Mouse (Mus musculus): Measurements from ENCODE around the gene Map3k6. TPM values are rescaled to one million over a fixed set of nuclear protein-coding genes. Genes with fewer than 3 reads are reported as not detected.

Map3k6 gene
- polyA plus RNA-seq, 1 experiment from 2014 or later, result 1.9 TPM

DNA sequence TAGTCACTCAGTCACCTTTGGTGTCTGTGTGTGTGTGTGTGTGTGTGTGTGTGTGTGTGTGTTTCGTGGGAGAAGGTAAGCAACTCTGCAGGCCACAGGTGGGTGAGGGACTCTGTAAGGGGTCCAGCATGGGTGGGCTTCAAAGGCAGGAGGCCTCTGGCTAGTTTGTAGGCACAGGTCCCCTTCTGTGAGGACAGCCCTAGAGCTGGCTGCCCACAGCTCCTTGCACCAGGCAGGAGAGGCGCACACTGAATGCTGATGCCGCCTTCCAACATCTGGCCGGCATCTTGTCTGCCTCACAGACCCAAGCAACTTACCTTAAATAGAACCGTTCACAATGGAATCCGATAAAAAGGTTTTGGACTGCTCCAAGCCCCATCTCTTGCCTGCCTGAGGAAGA lies 40.9 kb upstream of the Map3k6 start:
- WGBS, result 78% methylated on average over 6 of the region's 6 CpGs
- Histone ChIP-seq H3K27me3 (ENCODE audit: control insufficient read depth, insufficient read depth, low read length) (no peaks in the 10 kb centered on the region), H3K4me3 (replicated peaks; ENCODE audit: low read depth, low read length) (no peak overlapping the region), H3K9ac (replicated peaks; ENCODE audit: low read length) (no peak overlapping the region), H3K4me2 (ENCODE audit: low read length) (no peak overlapping the region), H3K9me3 (ENCODE audit: control insufficient read depth, low read length) (no peaks in the 10 kb centered on the region), H3K27ac (replicated peaks; ENCODE audit: low read depth, low read length) (no peak overlapping the region), H3K36me3 (ENCODE audit: control insufficient read depth, insufficient read depth, low read length) (peaks cover 21% of the 10 kb centered on the region), H3K4me1 (ENCODE audit: control insufficient read depth, insufficient read depth, low read length) (peaks cover 57% of the 10 kb centered on the region)
- no peak for ATAC-seq (ENCODE audit: low FRiP score, low TSS enrichment)
- no peak for DNase-seq

DNA sequence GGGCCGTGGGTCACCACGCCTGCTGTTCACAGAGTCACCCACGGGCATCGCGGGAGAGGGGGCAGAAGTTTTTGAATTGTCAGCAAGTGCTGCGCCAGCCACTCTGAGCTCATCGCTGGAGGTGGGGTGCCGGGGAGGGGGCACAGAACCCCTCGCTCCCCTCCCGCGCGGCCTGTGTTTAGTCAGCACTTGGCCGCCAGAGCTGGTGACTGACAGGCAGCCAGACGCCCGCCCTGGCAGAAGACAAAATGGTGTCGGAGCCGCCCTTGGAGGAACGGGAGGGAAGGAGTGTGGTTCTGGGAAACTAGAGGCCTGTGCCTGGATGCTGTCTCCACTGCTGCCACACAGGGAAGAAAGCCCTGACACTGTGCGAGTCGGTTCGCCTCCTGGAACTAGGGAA lies 40.3 kb upstream of the Map3k6 start:
- no peak overlapping the region for H3K4me2 ChIP-seq (ENCODE audit: low read length)
- H3K27ac ChIP-seq (replicated peaks; ENCODE audit: low read depth, low read length), result no peak overlapping the region; the same call in 1 of the 2 replicates
- no peak overlapping the region for H3K4me3 ChIP-seq (replicated peaks; ENCODE audit: low read depth, low read length)
- H3K9ac ChIP-seq (replicated peaks; ENCODE audit: low read length), result peak overlapping the region; percentile 12; the same call in 1 of the 2 replicates
- peaks cover 16% of the 10 kb centered on the region for H3K36me3 ChIP-seq (ENCODE audit: control insufficient read depth, insufficient read depth, low read length)
- 38% methylated on average over 21 of the region's 21 CpGs for WGBS
- peaks cover 59% of the 10 kb centered on the region for H3K4me1 ChIP-seq (ENCODE audit: control insufficient read depth, insufficient read depth, low read length)
- DNase-seq (no peak), ATAC-seq (ENCODE audit: low FRiP score, low TSS enrichment) (no peak)
- H3K9me3 ChIP-seq (ENCODE audit: control insufficient read depth, low read length), result no peaks in the 10 kb centered on the region
- no peaks in the 10 kb centered on the region for H3K27me3 ChIP-seq (ENCODE audit: control insufficient read depth, insufficient read depth, low read length)

DNA sequence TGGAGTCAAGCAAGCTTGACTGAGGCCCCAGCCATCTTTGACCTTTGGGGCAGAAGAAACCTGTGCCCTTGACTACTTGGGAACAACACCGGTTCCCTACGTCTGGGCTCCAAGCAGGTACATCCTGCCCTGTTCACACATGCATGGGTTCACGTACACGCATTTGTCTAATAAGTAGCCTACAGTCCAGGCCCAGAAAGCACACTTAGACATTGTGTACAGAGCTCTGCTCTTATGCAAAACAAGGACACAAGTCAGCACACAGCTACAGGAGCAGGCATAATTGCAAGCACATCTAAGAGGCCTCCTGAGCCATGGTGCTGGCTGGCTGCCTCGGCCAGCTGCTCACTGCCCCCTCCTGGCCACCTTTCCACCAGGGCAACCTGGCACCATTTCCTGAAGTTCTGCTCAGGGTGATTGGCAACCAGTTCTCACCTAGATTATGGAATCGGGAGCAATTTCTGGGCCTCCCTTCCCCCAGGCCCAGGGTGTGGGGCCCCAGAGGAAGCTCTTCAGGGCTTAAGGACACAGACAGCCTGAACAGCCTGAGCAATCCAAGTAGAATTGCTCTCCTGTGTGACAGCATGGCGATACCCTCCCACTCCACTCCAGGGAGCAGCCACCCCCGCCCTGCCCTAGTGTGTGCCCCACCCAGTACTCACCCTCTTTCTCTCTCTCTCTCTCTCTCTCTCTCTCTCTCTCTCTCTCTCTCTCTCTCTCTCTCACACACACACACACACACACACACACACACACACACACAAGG lies 39.4 kb upstream of the Map3k6 start:
- no peaks in the 10 kb centered on the region for H3K27me3 ChIP-seq (ENCODE audit: control insufficient read depth, insufficient read depth, low read length)
- peaks cover 57% of the 10 kb centered on the region for H3K4me1 ChIP-seq (ENCODE audit: control insufficient read depth, insufficient read depth, low read length)
- peak; percentile 72 for DNase-seq
- ATAC-seq (ENCODE audit: low FRiP score, low TSS enrichment), result no peak
- H3K27ac ChIP-seq (replicated peaks; ENCODE audit: low read depth, low read length), result peak overlapping the region; percentile 41; the same call in 1 of the 2 replicates
- H3K9me3 ChIP-seq (ENCODE audit: control insufficient read depth, low read length), result no peaks in the 10 kb centered on the region
- H3K36me3 ChIP-seq (ENCODE audit: control insufficient read depth, insufficient read depth, low read length), result peaks cover 7% of the 10 kb centered on the region; the same call in 1 of the 2 replicates
- no peak overlapping the region for H3K4me2 ChIP-seq (ENCODE audit: low read length)
- WGBS, result 76% methylated on average over 8 of the region's 8 CpGs
- no peak overlapping the region for H3K4me3 ChIP-seq (replicated peaks; ENCODE audit: low read depth, low read length)
- H3K9ac ChIP-seq (replicated peaks; ENCODE audit: low read length), result no peak overlapping the region

DNA sequence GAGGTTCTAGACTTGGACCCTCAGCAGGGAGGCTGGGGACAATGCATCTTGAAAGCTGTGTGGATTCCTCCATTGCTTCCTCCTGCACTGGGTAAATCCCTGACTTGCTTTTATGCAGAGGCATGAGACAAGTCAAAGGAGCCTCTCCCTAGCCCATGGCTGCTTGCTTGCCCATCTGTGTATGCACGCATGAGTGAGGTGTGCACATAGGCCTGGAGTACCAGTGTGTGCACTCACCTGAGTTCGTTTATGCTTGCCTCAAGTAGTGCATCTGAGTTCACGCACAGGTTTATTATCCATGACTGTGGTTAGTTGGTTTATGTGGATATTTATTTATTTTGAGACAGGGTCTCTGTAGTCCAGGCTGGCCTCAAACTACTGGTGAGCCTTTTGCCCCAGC lies 38.4 kb upstream of the Map3k6 start:
- no peak overlapping the region for H3K4me3 ChIP-seq (replicated peaks; ENCODE audit: low read depth, low read length)
- H3K9me3 ChIP-seq (ENCODE audit: control insufficient read depth, low read length), result no peaks in the 10 kb centered on the region
- no peak overlapping the region for H3K27ac ChIP-seq (replicated peaks; ENCODE audit: low read depth, low read length)
- H3K4me1 ChIP-seq (ENCODE audit: control insufficient read depth, insufficient read depth, low read length), result peaks cover 46% of the 10 kb centered on the region
- no peaks in the 10 kb centered on the region for H3K27me3 ChIP-seq (ENCODE audit: control insufficient read depth, insufficient read depth, low read length)
- 91% methylated on average over 3 of the region's 3 CpGs for WGBS
- H3K36me3 ChIP-seq (ENCODE audit: control insufficient read depth, insufficient read depth, low read length), result no peaks in the 10 kb centered on the region
- ATAC-seq (ENCODE audit: low FRiP score, low TSS enrichment), result no peak
- H3K9ac ChIP-seq (replicated peaks; ENCODE audit: low read length), result no peak overlapping the region
- no peak for DNase-seq
- no peak overlapping the region for H3K4me2 ChIP-seq (ENCODE audit: low read length)

DNA sequence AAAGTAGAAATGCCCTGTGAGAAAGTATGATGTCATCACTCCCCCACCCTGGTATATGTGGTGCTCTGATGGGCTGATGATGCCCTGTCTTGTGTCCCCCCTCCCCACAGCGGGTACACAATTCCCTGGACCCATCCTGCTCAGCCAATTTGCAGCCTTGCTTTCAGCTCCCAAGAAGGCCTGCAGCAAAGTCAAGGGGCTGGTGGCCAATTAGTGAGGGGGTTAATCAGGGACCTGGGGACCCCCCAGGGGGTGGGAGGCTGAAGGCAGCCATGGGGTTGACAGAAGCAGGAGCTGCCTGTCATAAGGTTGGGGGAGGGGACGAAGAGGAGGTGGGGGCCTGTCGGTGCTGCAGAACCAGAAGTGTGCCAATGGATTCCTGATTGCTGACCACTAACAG lies 37.0 kb upstream of the Map3k6 start:
- 57% methylated on average over 3 of the region's 3 CpGs for WGBS
- Histone ChIP-seq H3K4me1 (ENCODE audit: control insufficient read depth, insufficient read depth, low read length) (peaks cover 33% of the 10 kb centered on the region), H3K27me3 (ENCODE audit: control insufficient read depth, insufficient read depth, low read length) (no peaks in the 10 kb centered on the region), H3K4me2 (ENCODE audit: low read length) (no peak overlapping the region), H3K4me3 (replicated peaks; ENCODE audit: low read depth, low read length) (no peak overlapping the region), H3K36me3 (ENCODE audit: control insufficient read depth, insufficient read depth, low read length) (no peaks in the 10 kb centered on the region), H3K9ac (replicated peaks; ENCODE audit: low read length) (no peak overlapping the region; the same call in 1 of the 2 replicates), H3K27ac (replicated peaks; ENCODE audit: low read depth, low read length) (no peak overlapping the region), H3K9me3 (ENCODE audit: control insufficient read depth, low read length) (no peaks in the 10 kb centered on the region)
- no peak for DNase-seq
- no peak for ATAC-seq (ENCODE audit: low FRiP score, low TSS enrichment)

DNA sequence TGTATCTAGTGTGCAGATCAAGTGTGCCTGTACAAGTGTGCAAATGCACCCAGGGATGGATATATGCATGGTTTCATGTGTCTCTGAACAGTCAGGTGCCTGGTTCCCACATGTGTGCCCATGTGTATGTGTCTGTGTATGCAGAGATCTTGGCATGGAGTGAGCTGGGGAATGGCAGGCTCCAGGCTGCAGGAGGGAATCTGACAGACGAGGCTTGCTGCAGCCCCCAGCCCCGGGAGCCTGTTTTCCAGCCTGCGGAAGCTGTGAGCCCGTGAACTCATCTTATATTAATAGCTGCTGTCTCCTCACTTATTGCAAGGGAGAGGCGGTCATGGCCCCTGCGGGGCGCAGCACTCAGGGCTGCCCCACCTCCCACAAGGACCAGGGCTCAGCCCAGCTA lies 36.2 kb upstream of the Map3k6 start:
- H3K36me3 ChIP-seq (ENCODE audit: control insufficient read depth, insufficient read depth, low read length), result no peaks in the 10 kb centered on the region
- no peak for ATAC-seq (ENCODE audit: low FRiP score, low TSS enrichment)
- H3K27me3 ChIP-seq (ENCODE audit: control insufficient read depth, insufficient read depth, low read length), result no peaks in the 10 kb centered on the region
- H3K27ac ChIP-seq (replicated peaks; ENCODE audit: low read depth, low read length), result peak overlapping the region; percentile 61
- H3K9me3 ChIP-seq (ENCODE audit: control insufficient read depth, low read length), result no peaks in the 10 kb centered on the region
- DNase-seq, result peak; percentile 47
- H3K4me1 ChIP-seq (ENCODE audit: control insufficient read depth, insufficient read depth, low read length), result peaks cover 27% of the 10 kb centered on the region; the same call in 1 of the 2 replicates
- WGBS, result 44% methylated on average over 7 of the region's 7 CpGs
- no peak overlapping the region for H3K9ac ChIP-seq (replicated peaks; ENCODE audit: low read length)
- no peak overlapping the region for H3K4me2 ChIP-seq (ENCODE audit: low read length)
- H3K4me3 ChIP-seq (replicated peaks; ENCODE audit: low read depth, low read length), result no peak overlapping the region

DNA sequence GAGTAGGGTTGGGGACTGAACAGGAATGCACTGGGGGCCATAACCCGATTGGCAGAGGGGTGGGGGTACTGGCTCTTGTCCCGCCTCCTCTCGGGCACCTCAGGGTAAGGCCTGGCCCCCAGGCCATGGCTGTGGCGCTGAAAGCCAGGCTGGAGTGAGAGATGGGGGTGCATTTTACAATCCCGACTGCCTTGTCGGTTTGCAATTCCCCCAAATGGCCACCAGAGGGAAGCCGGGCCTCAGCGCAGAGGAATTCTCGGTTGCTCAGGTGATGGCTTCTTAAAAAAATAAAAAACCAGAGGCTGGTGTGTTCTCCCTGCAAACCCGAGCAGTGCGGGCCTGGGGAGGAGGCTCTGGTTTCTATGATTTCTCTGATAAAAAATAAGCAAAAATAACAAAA lies 31.3 kb upstream of the Map3k6 start:
- no peak overlapping the region for H3K4me2 ChIP-seq (ENCODE audit: low read length)
- 5% methylated on average over 11 of the region's 11 CpGs for WGBS
- no peak overlapping the region for H3K9ac ChIP-seq (replicated peaks; ENCODE audit: low read length)
- no peak overlapping the region for H3K27ac ChIP-seq (replicated peaks; ENCODE audit: low read depth, low read length)
- peaks cover 24% of the 10 kb centered on the region for H3K27me3 ChIP-seq (ENCODE audit: control insufficient read depth, insufficient read depth, low read length)
- ATAC-seq (ENCODE audit: low FRiP score, low TSS enrichment) (no peak), DNase-seq (peak; percentile 88)
- no peaks in the 10 kb centered on the region for H3K9me3 ChIP-seq (ENCODE audit: control insufficient read depth, low read length)
- H3K36me3 ChIP-seq (ENCODE audit: control insufficient read depth, insufficient read depth, low read length), result no peaks in the 10 kb centered on the region
- H3K4me3 ChIP-seq (replicated peaks; ENCODE audit: low read depth, low read length), result no peak overlapping the region
- peaks cover 24% of the 10 kb centered on the region for H3K4me1 ChIP-seq (ENCODE audit: control insufficient read depth, insufficient read depth, low read length)

DNA sequence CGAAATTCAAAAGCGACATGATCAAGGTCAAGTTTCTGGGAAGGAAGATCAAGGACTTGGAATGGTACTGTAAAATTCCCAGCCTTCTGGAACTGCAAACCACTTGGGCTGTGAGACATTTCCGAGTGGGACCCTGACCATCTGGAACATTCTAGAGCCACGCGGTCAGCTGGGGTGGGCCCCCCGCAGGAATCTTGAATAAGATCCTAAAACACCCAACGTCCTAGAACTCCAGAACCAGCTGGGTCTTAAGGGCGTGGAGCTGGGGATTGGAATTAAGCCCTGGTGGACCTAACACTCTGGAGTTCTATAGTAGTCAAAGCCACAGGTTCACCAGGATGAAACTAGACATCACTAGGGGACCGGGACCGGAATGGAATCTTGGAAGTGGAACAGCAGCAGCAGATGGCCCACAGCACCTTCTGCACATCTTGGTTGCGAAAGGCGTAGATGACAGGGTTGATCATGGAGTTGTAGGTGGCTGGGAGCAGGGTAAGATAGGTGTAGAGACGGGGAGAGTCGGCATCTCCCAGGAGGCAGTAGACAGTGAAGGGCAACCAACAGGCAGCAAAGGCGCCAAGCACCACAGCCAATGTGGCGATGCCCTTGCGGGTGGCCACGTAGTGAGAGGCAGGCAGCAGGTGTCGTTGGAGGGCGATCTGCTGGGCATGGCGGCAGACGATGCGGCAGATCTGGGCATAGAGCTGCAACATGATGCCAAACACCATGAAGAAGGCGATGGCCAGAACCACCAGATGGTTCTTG lies 30.4 kb upstream of the Map3k6 start:
- DNase-seq (no peak), ATAC-seq (ENCODE audit: low FRiP score, low TSS enrichment) (no peak)
- Histone ChIP-seq H3K27ac (replicated peaks; ENCODE audit: low read depth, low read length) (no peak overlapping the region), H3K9ac (replicated peaks; ENCODE audit: low read length) (no peak overlapping the region), H3K27me3 (ENCODE audit: control insufficient read depth, insufficient read depth, low read length) (peaks cover 24% of the 10 kb centered on the region), H3K36me3 (ENCODE audit: control insufficient read depth, insufficient read depth, low read length) (no peaks in the 10 kb centered on the region), H3K9me3 (ENCODE audit: control insufficient read depth, low read length) (no peaks in the 10 kb centered on the region), H3K4me3 (replicated peaks; ENCODE audit: low read depth, low read length) (no peak overlapping the region), H3K4me1 (ENCODE audit: control insufficient read depth, insufficient read depth, low read length) (peaks cover 18% of the 10 kb centered on the region; the same call in 1 of the 2 replicates), H3K4me2 (ENCODE audit: low read length) (no peak overlapping the region)
- 92% methylated on average over 24 of the region's 24 CpGs for WGBS
